Mouse (Mus musculus): Measurements from ENCODE around the gene Msx3. TPM values are rescaled to one million over a fixed set of nuclear protein-coding genes. Genes with fewer than 3 reads are reported as not detected.

The Msx3 gene
- polyA plus RNA-seq (2012; fragmentation: generic; extraction: Trizol) = 0.01 TPM
- long read RNA-seq, experiment 1 = 0 reads
- long read RNA-seq, experiment 2, partial matches to known transcripts = 0 of 1 reads
- long read RNA-seq, experiment 2, other reads (novel, unspliced or antisense) = 0 of 1 reads

- no peaks in the 10 kb centered on the region for H3K79me2 ChIP-seq (ENCODE audit: control insufficient read depth, insufficient read depth)
- TF ChIP-seq CEBPB (IDR thresholded peaks at IDR 0.05; ENCODE audit: low read depth) = no peak
- TF ChIP-seq MYOD1 (IDR thresholded peaks at IDR 0.05; ENCODE audit: control insufficient read depth, insufficient read length, low read depth) = no peak
- no peak for TF ChIP-seq MAX (IDR thresholded peaks at IDR 0.05)
- TF ChIP-seq CTCF (IDR thresholded peaks at IDR 0.05; ENCODE audit: control insufficient read depth, insufficient read depth, insufficient read length) = no peak
- no peak for TF ChIP-seq FOSL1 (IDR thresholded peaks at IDR 0.05; ENCODE audit: insufficient read depth, low read length, poor library complexity, severe bottlenecking)
- no peak within 1 kb of the TSS for H3ac ChIP-seq (ENCODE audit: control insufficient read depth, insufficient read length, low read depth)
- H3K79me3 ChIP-seq (ENCODE audit: low read depth) = no peaks in the 10 kb centered on the region
- H3K4me3 ChIP-seq (ENCODE audit: insufficient read depth, poor library complexity, severe bottlenecking) = no peak within 1 kb of the TSS
- H3K27me3 ChIP-seq (ENCODE audit: control insufficient read depth, insufficient read depth, insufficient read length) = peaks cover 17% of the 10 kb centered on the region
- no peaks in the 10 kb centered on the region for H3K36me3 ChIP-seq (ENCODE audit: control insufficient read depth, insufficient read depth)
Measured at GRCm38 (mm10) chr7:140048361-140049114, at the start of gene Msx3. Gene Msx3, minus strand, starts transcription at chr7:140049089.

DNA sequence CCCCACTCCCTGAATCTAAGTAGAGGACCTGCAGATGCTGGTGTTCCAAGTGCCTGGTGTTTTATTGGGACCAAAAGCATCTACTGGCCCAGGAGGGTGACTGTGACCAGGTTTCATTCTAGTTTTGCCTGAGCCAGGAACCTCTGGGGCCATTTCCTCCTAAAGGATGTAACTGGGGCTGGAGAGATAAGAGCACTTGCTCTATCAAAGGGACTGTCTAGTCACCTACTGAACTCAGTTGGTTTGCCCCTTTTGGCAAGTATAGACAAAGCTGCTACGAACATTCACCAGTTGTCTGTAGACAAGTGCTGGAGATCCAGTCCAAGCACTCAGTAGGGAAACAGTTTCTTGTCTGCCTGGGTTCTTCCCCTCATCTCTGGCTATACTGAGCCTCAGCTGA lies 49.6 kb upstream of the Msx3 start:
- H3K27me3 ChIP-seq (ENCODE audit: control insufficient read depth, insufficient read depth, insufficient read length) = no peaks in the 10 kb centered on the region
- H3K79me2 ChIP-seq (ENCODE audit: control insufficient read depth, insufficient read depth) = no peaks in the 10 kb centered on the region
- no peak overlapping the region for H3K4me3 ChIP-seq (ENCODE audit: insufficient read depth, poor library complexity, severe bottlenecking)
- no peak overlapping the region for H3ac ChIP-seq (ENCODE audit: control insufficient read depth, insufficient read length, low read depth)
- TF ChIP-seq FOSL1 (IDR thresholded peaks at IDR 0.05; ENCODE audit: insufficient read depth, low read length, poor library complexity, severe bottlenecking) (no peak), USF1 (IDR thresholded peaks at IDR 0.05; ENCODE audit: low read depth) (no peak), CEBPB (IDR thresholded peaks at IDR 0.05; ENCODE audit: low read depth) (no peak), MAX (IDR thresholded peaks at IDR 0.05) (no peak), CTCF (IDR thresholded peaks at IDR 0.05; ENCODE audit: control insufficient read depth, insufficient read depth, insufficient read length) (no peak), MYOG (IDR thresholded peaks at IDR 0.05; ENCODE audit: control insufficient read depth, extremely low read depth, insufficient read length) (no peak), MYOD1 (IDR thresholded peaks at IDR 0.05; ENCODE audit: control insufficient read depth, insufficient read length, low read depth) (no peak)
- no peaks in the 10 kb centered on the region for H3K79me3 ChIP-seq (ENCODE audit: low read depth)
- H3K36me3 ChIP-seq (ENCODE audit: control insufficient read depth, insufficient read depth) = no peaks in the 10 kb centered on the region

GRCm38 (mm10) chr7:140096055-140096454 lies 47.2 kb upstream of the Msx3 start:
- H3K36me3 ChIP-seq (ENCODE audit: control insufficient read depth, insufficient read depth) = no peaks in the 10 kb centered on the region
- no peak overlapping the region for H3K4me3 ChIP-seq (ENCODE audit: insufficient read depth, poor library complexity, severe bottlenecking)
- H3K27me3 ChIP-seq (ENCODE audit: control insufficient read depth, insufficient read depth, insufficient read length) = no peaks in the 10 kb centered on the region
- no peaks in the 10 kb centered on the region for H3K79me3 ChIP-seq (ENCODE audit: low read depth)
- no peak for TF ChIP-seq CEBPB (IDR thresholded peaks at IDR 0.05; ENCODE audit: low read depth)
- no peak for TF ChIP-seq MYOG (IDR thresholded peaks at IDR 0.05; ENCODE audit: control insufficient read depth, extremely low read depth, insufficient read length)
- TF ChIP-seq MAX (IDR thresholded peaks at IDR 0.05) = no peak
- no peaks in the 10 kb centered on the region for H3K79me2 ChIP-seq (ENCODE audit: control insufficient read depth, insufficient read depth)
- no peak overlapping the region for H3ac ChIP-seq (ENCODE audit: control insufficient read depth, insufficient read length, low read depth)

DNA sequence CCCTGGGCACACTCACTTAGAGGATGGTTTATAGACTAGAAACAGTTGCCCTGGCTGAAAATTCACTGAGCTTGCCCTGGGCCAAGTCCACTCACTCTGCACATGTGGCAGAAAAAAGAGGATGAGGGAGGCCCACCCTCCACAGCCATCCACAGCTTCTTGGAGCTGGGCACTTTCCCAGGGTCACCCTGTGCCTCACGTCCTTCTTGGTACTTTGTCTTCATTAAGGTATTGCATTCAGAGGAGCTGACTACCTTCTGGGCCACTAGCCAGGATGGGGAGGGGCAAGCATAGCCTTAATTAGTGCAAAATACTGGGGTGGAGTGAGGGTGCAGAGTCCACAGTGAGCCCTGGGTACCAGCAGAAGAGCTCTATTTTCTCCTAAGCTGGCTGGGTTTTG lies 46.7 kb upstream of the Msx3 start:
- Histone ChIP-seq H3K36me3 (ENCODE audit: control insufficient read depth, insufficient read depth) (no peaks in the 10 kb centered on the region), H3K4me3 (ENCODE audit: insufficient read depth, poor library complexity, severe bottlenecking) (no peak overlapping the region), H3K79me2 (ENCODE audit: control insufficient read depth, insufficient read depth) (no peaks in the 10 kb centered on the region), H3K79me3 (ENCODE audit: low read depth) (no peaks in the 10 kb centered on the region), H3ac (ENCODE audit: control insufficient read depth, insufficient read length, low read depth) (no peak overlapping the region), H3K27me3 (ENCODE audit: control insufficient read depth, insufficient read depth, insufficient read length) (no peaks in the 10 kb centered on the region)
- TF ChIP-seq MAX (IDR thresholded peaks at IDR 0.05) = no peak

- H3ac ChIP-seq (ENCODE audit: control insufficient read depth, insufficient read length, low read depth) = no peak overlapping the region
- H3K79me3 ChIP-seq (ENCODE audit: low read depth) = no peaks in the 10 kb centered on the region
- no peak overlapping the region for H3K4me3 ChIP-seq (ENCODE audit: insufficient read depth, poor library complexity, severe bottlenecking)
- H3K36me3 ChIP-seq (ENCODE audit: control insufficient read depth, insufficient read depth) = no peaks in the 10 kb centered on the region
- TF ChIP-seq MAX (IDR thresholded peaks at IDR 0.05) = no peak
- TF ChIP-seq MYOD1 (IDR thresholded peaks at IDR 0.05; ENCODE audit: control insufficient read depth, insufficient read length, low read depth) = no peak
- TF ChIP-seq USF1 (IDR thresholded peaks at IDR 0.05; ENCODE audit: low read depth) = no peak
- TF ChIP-seq MYOG (IDR thresholded peaks at IDR 0.05; ENCODE audit: control insufficient read depth, extremely low read depth, insufficient read length) = no peak
- TF ChIP-seq CEBPB (IDR thresholded peaks at IDR 0.05; ENCODE audit: low read depth) = no peak
- no peak for TF ChIP-seq CTCF (IDR thresholded peaks at IDR 0.05; ENCODE audit: control insufficient read depth, insufficient read depth, insufficient read length)
- TF ChIP-seq FOSL1 (IDR thresholded peaks at IDR 0.05; ENCODE audit: insufficient read depth, low read length, poor library complexity, severe bottlenecking) = no peak
- no peaks in the 10 kb centered on the region for H3K27me3 ChIP-seq (ENCODE audit: control insufficient read depth, insufficient read depth, insufficient read length)
- H3K79me2 ChIP-seq (ENCODE audit: control insufficient read depth, insufficient read depth) = no peaks in the 10 kb centered on the region
Measured at GRCm38 (mm10) chr7:140094954-140095353, 46.1 kb upstream of the Msx3 start.

- Histone ChIP-seq H3K36me3 (ENCODE audit: control insufficient read depth, insufficient read depth) (no peaks in the 10 kb centered on the region), H3K4me3 (ENCODE audit: insufficient read depth, poor library complexity, severe bottlenecking) (no peak within 1 kb of the TSS), H3K27me3 (ENCODE audit: control insufficient read depth, insufficient read depth, insufficient read length) (no peaks in the 10 kb centered on the region), H3K79me2 (ENCODE audit: control insufficient read depth, insufficient read depth) (no peaks in the 10 kb centered on the region), H3K79me3 (ENCODE audit: low read depth) (no peaks in the 10 kb centered on the region), H3ac (ENCODE audit: control insufficient read depth, insufficient read length, low read depth) (no peak within 1 kb of the TSS)
- no peak for TF ChIP-seq CEBPB (IDR thresholded peaks at IDR 0.05; ENCODE audit: low read depth)
- no peak for TF ChIP-seq CTCF (IDR thresholded peaks at IDR 0.05; ENCODE audit: control insufficient read depth, insufficient read depth, insufficient read length)
- TF ChIP-seq MAX (IDR thresholded peaks at IDR 0.05) = no peak
- no peak for TF ChIP-seq FOSL1 (IDR thresholded peaks at IDR 0.05; ENCODE audit: insufficient read depth, low read length, poor library complexity, severe bottlenecking)
- no peak for TF ChIP-seq MYOG (IDR thresholded peaks at IDR 0.05; ENCODE audit: control insufficient read depth, extremely low read depth, insufficient read length)
- no peak for TF ChIP-seq MYOD1 (IDR thresholded peaks at IDR 0.05; ENCODE audit: control insufficient read depth, insufficient read length, low read depth)
Measured at GRCm38 (mm10) chr7:140092924-140093528, 44.1 kb upstream of the Msx3 start, which contains the start of gene Prap1. Gene Prap1, plus strand, starts transcription at chr7:140093395.

Data from C2C12 (cell line).